Mouse (Mus musculus): Measurements from ENCODE around the gene Dcaf1. TPM values are rescaled to one million over a fixed set of nuclear protein-coding genes. Genes with fewer than 3 reads are reported as not detected.

Gene Dcaf1
- polyA plus RNA-seq, 1 experiment from 2014 or later = 5.2 TPM

- no peak overlapping the region for H3K27ac ChIP-seq (ENCODE audit: low read depth, low read length)
- peak; percentile 85 for TF ChIP-seq CTCF (IDR thresholded peaks at IDR 0.05; ENCODE audit: low read depth)
- no peaks in the 10 kb centered on the region for H3K4me1 ChIP-seq (replicated peaks; ENCODE audit: control insufficient read depth, insufficient read depth, low read length)
- H3K9ac ChIP-seq (ENCODE audit: low read depth, low read length) = no peak overlapping the region
- H3K9me3 ChIP-seq (ENCODE audit: control insufficient read depth) = no peaks in the 10 kb centered on the region
- H3K4me3 ChIP-seq (ENCODE audit: low read depth, low read length) = no peak overlapping the region
- H3K27me3 ChIP-seq (replicated peaks; ENCODE audit: control insufficient read depth, insufficient read depth, low read length) = no peaks in the 10 kb centered on the region
- H3K36me3 ChIP-seq (ENCODE audit: control insufficient read depth, insufficient read depth) = no peaks in the 10 kb centered on the region
- WGBS = 3% methylated on average over 1 of the region's 1 CpGs
- no peak overlapping the region for H3K4me2 ChIP-seq (replicated peaks; ENCODE audit: low read depth)
- no peak for ATAC-seq
Measured at GRCm38 (mm10) chr9:106903791-106904134, 82.1 kb downstream of the Dcaf1 start.

GRCm38 (mm10) chr9:106906597-106906996 lies 84.9 kb downstream of the Dcaf1 start:
- Histone ChIP-seq H3K27me3 (replicated peaks; ENCODE audit: control insufficient read depth, insufficient read depth, low read length) (no peaks in the 10 kb centered on the region), H3K9me3 (ENCODE audit: control insufficient read depth) (no peaks in the 10 kb centered on the region), H3K4me3 (ENCODE audit: low read depth, low read length) (no peak overlapping the region), H3K4me1 (replicated peaks; ENCODE audit: control insufficient read depth, insufficient read depth, low read length) (no peaks in the 10 kb centered on the region), H3K9ac (ENCODE audit: low read depth, low read length) (no peak overlapping the region), H3K36me3 (ENCODE audit: control insufficient read depth, insufficient read depth) (no peaks in the 10 kb centered on the region), H3K27ac (ENCODE audit: low read depth, low read length) (no peak overlapping the region), H3K4me2 (replicated peaks; ENCODE audit: low read depth) (no peak overlapping the region)
- no peak for ATAC-seq
- 89% methylated on average over 8 of the region's 8 CpGs for WGBS
- no peak for TF ChIP-seq CTCF (IDR thresholded peaks at IDR 0.05; ENCODE audit: low read depth)

GRCm38 (mm10) chr9:106908174-106908573 lies 86.5 kb downstream of the Dcaf1 start:
- 59% methylated on average over 3 of the region's 3 CpGs for WGBS
- Histone ChIP-seq H3K27ac (ENCODE audit: low read depth, low read length) (no peak overlapping the region), H3K4me2 (replicated peaks; ENCODE audit: low read depth) (no peak overlapping the region), H3K9ac (ENCODE audit: low read depth, low read length) (no peak overlapping the region), H3K9me3 (ENCODE audit: control insufficient read depth) (no peaks in the 10 kb centered on the region), H3K4me3 (ENCODE audit: low read depth, low read length) (no peak overlapping the region), H3K27me3 (replicated peaks; ENCODE audit: control insufficient read depth, insufficient read depth, low read length) (no peaks in the 10 kb centered on the region), H3K36me3 (ENCODE audit: control insufficient read depth, insufficient read depth) (no peaks in the 10 kb centered on the region), H3K4me1 (replicated peaks; ENCODE audit: control insufficient read depth, insufficient read depth, low read length) (no peaks in the 10 kb centered on the region)
- ATAC-seq = no peak
- TF ChIP-seq CTCF (IDR thresholded peaks at IDR 0.05; ENCODE audit: low read depth) = no peak

GRCm38 (mm10) chr9:106908715-106909114 lies 87.0 kb downstream of the Dcaf1 start:
- no peaks in the 10 kb centered on the region for H3K27me3 ChIP-seq (replicated peaks; ENCODE audit: control insufficient read depth, insufficient read depth, low read length)
- 18% methylated on average over 5 of the region's 5 CpGs for WGBS
- H3K4me2 ChIP-seq (replicated peaks; ENCODE audit: low read depth) = no peak overlapping the region; the same call in 1 of the 2 replicates
- H3K4me1 ChIP-seq (replicated peaks; ENCODE audit: control insufficient read depth, insufficient read depth, low read length) = no peaks in the 10 kb centered on the region
- peak; percentile 85 for ATAC-seq
- no peak overlapping the region for H3K4me3 ChIP-seq (ENCODE audit: low read depth, low read length)
- no peak for TF ChIP-seq CTCF (IDR thresholded peaks at IDR 0.05; ENCODE audit: low read depth)
- no peak overlapping the region for H3K27ac ChIP-seq (ENCODE audit: low read depth, low read length)
- H3K36me3 ChIP-seq (ENCODE audit: control insufficient read depth, insufficient read depth) = no peaks in the 10 kb centered on the region
- no peak overlapping the region for H3K9ac ChIP-seq (ENCODE audit: low read depth, low read length)
- H3K9me3 ChIP-seq (ENCODE audit: control insufficient read depth) = no peaks in the 10 kb centered on the region

- Histone ChIP-seq H3K4me1 (replicated peaks; ENCODE audit: control insufficient read depth, insufficient read depth, low read length) (no peaks in the 10 kb centered on the region), H3K27me3 (replicated peaks; ENCODE audit: control insufficient read depth, insufficient read depth, low read length) (no peaks in the 10 kb centered on the region), H3K4me3 (ENCODE audit: low read depth, low read length) (no peak overlapping the region), H3K36me3 (ENCODE audit: control insufficient read depth, insufficient read depth) (no peaks in the 10 kb centered on the region), H3K9me3 (ENCODE audit: control insufficient read depth) (no peaks in the 10 kb centered on the region), H3K27ac (ENCODE audit: low read depth, low read length) (no peak overlapping the region), H3K9ac (ENCODE audit: low read depth, low read length) (no peak overlapping the region), H3K4me2 (replicated peaks; ENCODE audit: low read depth) (no peak overlapping the region)
- 61% methylated on average over 1 of the region's 1 CpGs for WGBS
- no peak for ATAC-seq
- no peak for TF ChIP-seq CTCF (IDR thresholded peaks at IDR 0.05; ENCODE audit: low read depth)
Measured at GRCm38 (mm10) chr9:106911624-106912023, 90.0 kb downstream of the Dcaf1 start.

- no peak for ATAC-seq
- Histone ChIP-seq H3K27ac (ENCODE audit: low read depth, low read length) (no peak overlapping the region), H3K9ac (ENCODE audit: low read depth, low read length) (no peak overlapping the region), H3K4me1 (replicated peaks; ENCODE audit: control insufficient read depth, insufficient read depth, low read length) (no peaks in the 10 kb centered on the region), H3K27me3 (replicated peaks; ENCODE audit: control insufficient read depth, insufficient read depth, low read length) (no peaks in the 10 kb centered on the region), H3K9me3 (ENCODE audit: control insufficient read depth) (no peaks in the 10 kb centered on the region), H3K4me3 (ENCODE audit: low read depth, low read length) (no peak overlapping the region), H3K4me2 (replicated peaks; ENCODE audit: low read depth) (no peak overlapping the region), H3K36me3 (ENCODE audit: control insufficient read depth, insufficient read depth) (no peaks in the 10 kb centered on the region)
- peak; percentile 61 for TF ChIP-seq CTCF (IDR thresholded peaks at IDR 0.05; ENCODE audit: low read depth)
- 4% methylated on average over 1 of the region's 1 CpGs for WGBS
Measured at GRCm38 (mm10) chr9:106913759-106914158, 92.1 kb downstream of the Dcaf1 start.

GRCm38 (mm10) chr9:106914878-106915277 lies 93.2 kb downstream of the Dcaf1 start:
- Histone ChIP-seq H3K27me3 (replicated peaks; ENCODE audit: control insufficient read depth, insufficient read depth, low read length) (no peaks in the 10 kb centered on the region), H3K4me1 (replicated peaks; ENCODE audit: control insufficient read depth, insufficient read depth, low read length) (no peaks in the 10 kb centered on the region), H3K4me3 (ENCODE audit: low read depth, low read length) (no peak overlapping the region), H3K4me2 (replicated peaks; ENCODE audit: low read depth) (no peak overlapping the region), H3K9me3 (ENCODE audit: control insufficient read depth) (no peaks in the 10 kb centered on the region), H3K36me3 (ENCODE audit: control insufficient read depth, insufficient read depth) (no peaks in the 10 kb centered on the region), H3K9ac (ENCODE audit: low read depth, low read length) (no peak overlapping the region), H3K27ac (ENCODE audit: low read depth, low read length) (no peak overlapping the region)
- no peak for TF ChIP-seq CTCF (IDR thresholded peaks at IDR 0.05; ENCODE audit: low read depth)
- no peak for ATAC-seq
- WGBS = 86% methylated on average over 6 of the region's 6 CpGs

Other genes starting within 250 kb of the Dcaf1 start
- not detected in 2 replicates for gene Iqcf6, start 195.3 kb upstream of the Dcaf1 start, polyA plus RNA-seq (2015; fragmentation: Nextera tagmentation; extraction: Ambion mirVana)
- not detected in 2 replicates for gene Grm2, start 165.8 kb upstream of the Dcaf1 start, polyA plus RNA-seq (2015; fragmentation: Nextera tagmentation; extraction: Ambion mirVana)
- gene Tex264, start 135.9 kb upstream of the Dcaf1 start, polyA plus RNA-seq (2015; fragmentation: Nextera tagmentation; extraction: Ambion mirVana) = 100 and 109 TPM in 2 replicates
- gene Rad54l2, start 32.7 kb upstream of the Dcaf1 start, polyA plus RNA-seq (2015; fragmentation: Nextera tagmentation; extraction: Ambion mirVana) = 1.9 and 3.0 TPM in 2 replicates
- gene Rbm15b, start 65.6 kb downstream of the Dcaf1 start, polyA plus RNA-seq (2015; fragmentation: Nextera tagmentation; extraction: Ambion mirVana) = 3.7 and 3.8 TPM in 2 replicates
- 211 and 214 TPM in 2 replicates for gene Manf, start 70.1 kb downstream of the Dcaf1 start, polyA plus RNA-seq (2015; fragmentation: Nextera tagmentation; extraction: Ambion mirVana)

Measured in intestine, postnatal 0 days (tissue).